Mouse (Mus musculus) lung, adult 18-20 months (tissue): ENCODE measurements around the gene Rngtt.
"Not testable (repeated sequence)": the region's sequence is repeated elsewhere in the genome, so short reads cannot be mapped to it uniquely, and the experiment has no call there.

Experiments used
- DNase-seq, 2 experiments: peaks; one replicate each; pipeline ENCODE4 v3.0.0; 2022; ENCODE audit warnings: mixed read lengths in 2 of 2

The Rngtt gene

GRCm38 (mm10) chr4:33450356-33450755, 140.2 kb downstream of the Rngtt start:
- DNase-seq: not testable (repeated sequence)

GRCm38 (mm10) chr4:33459851-33460250, 149.7 kb downstream of the Rngtt start:
- no peak for DNase-seq

GRCm38 (mm10) chr4:33464432-33464831, 154.3 kb downstream of the Rngtt start:
- DNase-seq: no peak

- DNase-seq: peak in 1 of 2 experiments; percentile 38
Observed at GRCm38 (mm10) chr4:33465871-33466270, 155.8 kb downstream of the Rngtt start.

GRCm38 (mm10) chr4:33466970-33467399, 156.9 kb downstream of the Rngtt start:
- no peak for DNase-seq

GRCm38 (mm10) chr4:33467627-33468026, 157.5 kb downstream of the Rngtt start:
- no peak for DNase-seq

GRCm38 (mm10) chr4:33468151-33468550, 158.0 kb downstream of the Rngtt start:
- DNase-seq: no peak

- no peak for DNase-seq
Observed at GRCm38 (mm10) chr4:33470671-33471302, 160.7 kb downstream of the Rngtt start.

GRCm38 (mm10) chr4:33478011-33478785, 168.1 kb downstream of the Rngtt start:
- DNase-seq: no peak

- no peak for DNase-seq
Observed at GRCm38 (mm10) chr4:33481721-33482120, 171.6 kb downstream of the Rngtt start.

- no peak for DNase-seq
Observed at GRCm38 (mm10) chr4:33486050-33486449, 175.9 kb downstream of the Rngtt start.

GRCm38 (mm10) chr4:33491108-33491507, 181.0 kb downstream of the Rngtt start:
- DNase-seq: no peak

- no peak for DNase-seq
Observed at GRCm38 (mm10) chr4:33494377-33494776, 184.3 kb downstream of the Rngtt start.

GRCm38 (mm10) chr4:33496985-33497384, 186.9 kb downstream of the Rngtt start:
- no peak for DNase-seq

GRCm38 (mm10) chr4:33497657-33498056, 187.5 kb downstream of the Rngtt start:
- DNase-seq: no peak

- DNase-seq: no peak
Observed at GRCm38 (mm10) chr4:33498160-33498874, 188.2 kb downstream of the Rngtt start.

- DNase-seq: no peak
Observed at GRCm38 (mm10) chr4:33506638-33507037, 196.5 kb downstream of the Rngtt start.

- no peak for DNase-seq
Observed at GRCm38 (mm10) chr4:33510544-33510943, 200.4 kb downstream of the Rngtt start.

GRCm38 (mm10) chr4:33513421-33513820, 203.3 kb downstream of the Rngtt start:
- no peak for DNase-seq

- DNase-seq: no peak
Observed at GRCm38 (mm10) chr4:33514108-33515000, 204.2 kb downstream of the Rngtt start.

- no peak for DNase-seq
Observed at GRCm38 (mm10) chr4:33520196-33520595, 210.1 kb downstream of the Rngtt start.

- DNase-seq: no peak
Observed at GRCm38 (mm10) chr4:33520938-33521337, 210.8 kb downstream of the Rngtt start.

- DNase-seq: no peak
Observed at GRCm38 (mm10) chr4:33523774-33524173, 213.7 kb downstream of the Rngtt start.
